Mouse (Mus musculus) MEL (cell line): ENCODE data around the gene Mrps27.

ENCODE experiments used
- BHLHE40 ChIP-seq: IDR thresholded peaks from 2 replicates; pipeline ENCODE4 v1.6.1; 2012; ENCODE audit warnings: low read depth, mild to moderate bottlenecking, inconsistent platforms, low read length, improper control_type of control experiment, borderline replicate concordance
- CTCF ChIP-seq, 3 experiments: IDR thresholded peaks in 2 of 3; conservative IDR thresholded peaks in 1 of 3; 2 replicates each; pipeline ENCODE4 v1.5.1; 2011 to 2012; ENCODE audit warnings: low read length in 3 of 3, low read depth in 2 of 3, mild to moderate bottlenecking in 2 of 3, improper control_type of control experiment in 1 of 3, inconsistent platforms in 1 of 3, mixed read lengths in 1 of 3, moderate library complexity in 1 of 3; ENCODE audit not compliant: control insufficient read depth in 1 of 3, insufficient read depth in 1 of 3, poor library complexity in 1 of 3, severe bottlenecking in 1 of 3
- ELF1 ChIP-seq: IDR thresholded peaks from 2 replicates; pipeline ENCODE4 v1.6.1; 2014; ENCODE audit warnings: low read depth, mild to moderate bottlenecking, inconsistent platforms, low read length, improper control_type of control experiment, moderate library complexity
- MAX ChIP-seq: IDR thresholded peaks from 2 replicates; pipeline ENCODE4 v1.6.1; 2011; ENCODE audit warnings: low read length, improper control_type of control experiment
- POLR2A ChIP-seq, 2 experiments: IDR thresholded peaks; 2 replicates each; pipeline ENCODE4 v1.6.1; 2011 to 2012; ENCODE audit warnings: low read length in 2 of 2, mild to moderate bottlenecking in 2 of 2, control low read depth in 1 of 2, improper control_type of control experiment in 1 of 2, low read depth in 1 of 2, moderate library complexity in 1 of 2; ENCODE audit not compliant: control insufficient read depth in 1 of 2, insufficient read depth in 1 of 2, poor library complexity in 1 of 2
- SIN3A ChIP-seq: IDR thresholded peaks from 2 replicates; pipeline ENCODE4 v1.6.1; 2012; ENCODE audit warnings: low read length, improper control_type of control experiment, inconsistent platforms
- TAL1 ChIP-seq: IDR thresholded peaks from 2 replicates; pipeline ENCODE4 v1.6.1; 2012; ENCODE audit warnings: mild to moderate bottlenecking, inconsistent platforms, low read length, moderate library complexity, mixed read lengths
- TBP ChIP-seq: IDR thresholded peaks from 2 replicates; pipeline ENCODE4 v1.8.0; 2011; ENCODE audit warnings: low read depth, low read length, improper control_type of control experiment
- USF1 ChIP-seq: IDR thresholded peaks from 2 replicates; pipeline ENCODE4 v1.6.1; 2014; ENCODE audit warnings: low read depth, mild to moderate bottlenecking, inconsistent platforms, low read length, improper control_type of control experiment, moderate library complexity
- ZMIZ1 ChIP-seq: IDR thresholded peaks from 2 replicates; pipeline ENCODE4 v1.6.1; 2012; ENCODE audit warnings: low read depth, mild to moderate bottlenecking, inconsistent platforms, low read length, improper control_type of control experiment, moderate library complexity
- ZNF384 ChIP-seq: IDR thresholded peaks from 2 replicates; pipeline ENCODE4 v1.6.1; 2012; ENCODE audit warnings: low read depth, mild to moderate bottlenecking, inconsistent platforms, low read length, improper control_type of control experiment

DNA sequence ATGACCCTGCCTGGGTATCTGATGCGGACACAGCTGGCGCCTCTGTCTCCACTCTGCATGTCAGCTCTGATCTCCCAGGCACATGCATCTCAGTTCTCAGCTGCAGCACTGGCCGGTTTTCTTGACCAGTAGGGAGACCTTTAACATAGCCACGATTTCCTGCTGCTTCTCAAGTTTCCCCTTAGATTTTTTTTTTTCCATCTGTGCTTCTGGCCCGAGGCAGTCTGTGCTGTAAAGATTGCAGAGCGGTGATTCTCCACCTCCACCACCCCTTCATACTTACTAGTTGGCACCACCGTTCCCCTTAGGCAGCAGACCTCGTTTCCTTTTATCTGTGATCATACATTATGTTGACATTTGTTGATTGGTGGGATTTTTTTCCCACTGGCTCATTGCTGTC lies 6.6 kb downstream of the Mrps27 start:
- TF ChIP-seq ELF1 (no peak), POLR2A (IDR thresholded peaks at IDR 0.05; ENCODE audit: control insufficient read depth in 1 of 2, insufficient read depth in 1 of 2, low read depth in 1 of 2, low read length in 2 of 2, poor library complexity in 1 of 2) (no peak), USF1 (no peak), MAX (no peak), ZMIZ1 (no peak), CTCF (IDR thresholded peaks at IDR 0.05 in 2 of 3, conservative IDR thresholded peaks at IDR 0.05 in 1 of 3; ENCODE audit: control insufficient read depth in 1 of 3, insufficient read depth in 1 of 3, low read depth in 2 of 3, low read length in 3 of 3, poor library complexity in 1 of 3, severe bottlenecking in 1 of 3) (no peak), TBP (no peak), TAL1 (no peak), BHLHE40 (no peak), ZNF384 (no peak), SIN3A (no peak)
